Mouse (Mus musculus): Measurements from ENCODE around the gene Zbtb8b. TPM values are rescaled to one million over a fixed set of nuclear protein-coding genes. Genes with fewer than 3 reads are reported as not detected.
A peak's percentile ranks its signal among the peaks of the same experiment; 100 is the strongest.

Zbtb8b gene
- total RNA-seq, 2 experiments from 2014 or later = not detected

GRCm38 (mm10) chr4:129377601-129378390 is 62.9 kb downstream of the Zbtb8b start, which contains the start of gene Zbtb8a:
TSS of gene Zbtb8a (minus strand) at chr4:129378116.
- peak; percentile 47 for ATAC-seq (replicated peaks; ENCODE audit: poor library complexity, severe bottlenecking)

GRCm38 (mm10) chr4:129376961-129377545 is 63.6 kb downstream of the Zbtb8b start:
- ATAC-seq (replicated peaks; ENCODE audit: poor library complexity, severe bottlenecking) = peak; percentile 37

GRCm38 (mm10) chr4:129375821-129376220 is 64.8 kb downstream of the Zbtb8b start:
- ATAC-seq (replicated peaks; ENCODE audit: poor library complexity, severe bottlenecking) = no peak

Other genes starting within 250 kb of the Zbtb8b start
- gene C77080, start 179.4 kb downstream of the Zbtb8b start, total RNA-seq (2014; fragmentation: Nextera tagmentation) = 0.32 and 0.88 TPM in 2 replicates
- gene C77080, start 179.4 kb downstream of the Zbtb8b start, total RNA-seq (2017) = 0.05 TPM in 1 of 2 replicates, not detected in the other
- gene Sync, start 153.2 kb downstream of the Zbtb8b start, total RNA-seq (2014; fragmentation: Nextera tagmentation) = not detected in 2 replicates
- not detected in 2 replicates for gene Sync, start 153.2 kb downstream of the Zbtb8b start, total RNA-seq (2017)
- gene Rbbp4, start 105.5 kb downstream of the Zbtb8b start, total RNA-seq (2014; fragmentation: Nextera tagmentation) = 160 and 220 TPM in 2 replicates
- 133 and 136 TPM in 2 replicates for gene Rbbp4, start 105.5 kb downstream of the Zbtb8b start, total RNA-seq (2017)
- 87.7 and 90.3 TPM in 2 replicates for gene Zbtb8os, start 105.2 kb downstream of the Zbtb8b start, total RNA-seq (2014; fragmentation: Nextera tagmentation)
- 67.3 and 124 TPM in 2 replicates for gene Zbtb8os, start 105.2 kb downstream of the Zbtb8b start, total RNA-seq (2017)
- 0.30 and 5.4 TPM in 2 replicates for gene Zbtb8a, start 62.7 kb downstream of the Zbtb8b start, total RNA-seq (2014; fragmentation: Nextera tagmentation)
- gene Zbtb8a, start 62.7 kb downstream of the Zbtb8b start, total RNA-seq (2017) = 6.9 and 7.6 TPM in 2 replicates
- gene Bsdc1, start 20.7 kb upstream of the Zbtb8b start, total RNA-seq (2014; fragmentation: Nextera tagmentation) = 14.7 and 32.8 TPM in 2 replicates
- gene Bsdc1, start 20.7 kb upstream of the Zbtb8b start, total RNA-seq (2017) = 17.9 and 23.1 TPM in 2 replicates
- gene Tssk3, start 50.2 kb upstream of the Zbtb8b start, total RNA-seq (2014; fragmentation: Nextera tagmentation) = not detected in 2 replicates
- gene Tssk3, start 50.2 kb upstream of the Zbtb8b start, total RNA-seq (2017) = not detected in 2 replicates
- gene Fam229a, start 50.3 kb upstream of the Zbtb8b start, total RNA-seq (2014; fragmentation: Nextera tagmentation) = not detected in 2 replicates
- gene Fam229a, start 50.3 kb upstream of the Zbtb8b start, total RNA-seq (2017) = not detected in 2 replicates
- gene Marcksl1, start 72.7 kb upstream of the Zbtb8b start, total RNA-seq (2014; fragmentation: Nextera tagmentation) = 27.6 and 45.5 TPM in 2 replicates
- gene Marcksl1, start 72.7 kb upstream of the Zbtb8b start, total RNA-seq (2017) = 28.4 and 29.9 TPM in 2 replicates
- 109 and 142 TPM in 2 replicates for gene Hdac1, start 101.9 kb upstream of the Zbtb8b start, total RNA-seq (2014; fragmentation: Nextera tagmentation)
- gene Hdac1, start 101.9 kb upstream of the Zbtb8b start, total RNA-seq (2017) = 62.6 and 74.9 TPM in 2 replicates
- 0.15 and 5.8 TPM in 2 replicates for gene Lck, start 132.8 kb upstream of the Zbtb8b start, total RNA-seq (2014; fragmentation: Nextera tagmentation)
- gene Lck, start 132.8 kb upstream of the Zbtb8b start, total RNA-seq (2017) = 2.5 and 4.8 TPM in 2 replicates
- gene Fam167b, start 137.7 kb upstream of the Zbtb8b start, total RNA-seq (2014; fragmentation: Nextera tagmentation) = not detected in 2 replicates
- gene Fam167b, start 137.7 kb upstream of the Zbtb8b start, total RNA-seq (2017) = not detected in 2 replicates
- gene Eif3i, start 159.8 kb upstream of the Zbtb8b start, total RNA-seq (2014; fragmentation: Nextera tagmentation) = 335 and 353 TPM in 2 replicates
- 257 and 296 TPM in 2 replicates for gene Eif3i, start 159.8 kb upstream of the Zbtb8b start, total RNA-seq (2017)
- 68.9 and 102 TPM in 2 replicates for gene Tmem234, start 159.8 kb upstream of the Zbtb8b start, total RNA-seq (2014; fragmentation: Nextera tagmentation)
- gene Tmem234, start 159.8 kb upstream of the Zbtb8b start, total RNA-seq (2017) = 73.9 and 74.9 TPM in 2 replicates
- gene Dcdc2b, start 173.4 kb upstream of the Zbtb8b start, total RNA-seq (2014; fragmentation: Nextera tagmentation) = 1.1 and 4.0 TPM in 2 replicates
- gene Dcdc2b, start 173.4 kb upstream of the Zbtb8b start, total RNA-seq (2017) = not detected in 2 replicates
- gene Iqcc, start 178.2 kb upstream of the Zbtb8b start, total RNA-seq (2014; fragmentation: Nextera tagmentation) = 22.0 and 26.0 TPM in 2 replicates
- 15.0 and 15.7 TPM in 2 replicates for gene Iqcc, start 178.2 kb upstream of the Zbtb8b start, total RNA-seq (2017)
- gene Ccdc28b, start 183.1 kb upstream of the Zbtb8b start, total RNA-seq (2014; fragmentation: Nextera tagmentation) = 44.7 and 57.5 TPM in 2 replicates
- gene Ccdc28b, start 183.1 kb upstream of the Zbtb8b start, total RNA-seq (2017) = 53.4 and 65.8 TPM in 2 replicates
- 40.9 and 50.2 TPM in 2 replicates for gene Txlna, start 200.2 kb upstream of the Zbtb8b start, total RNA-seq (2014; fragmentation: Nextera tagmentation)
- 106 and 107 TPM in 2 replicates for gene Txlna, start 200.2 kb upstream of the Zbtb8b start, total RNA-seq (2017)
- gene Kpna6, start 231.9 kb upstream of the Zbtb8b start, total RNA-seq (2014; fragmentation: Nextera tagmentation) = 41.0 and 61.4 TPM in 2 replicates
- 20.4 and 26.4 TPM in 2 replicates for gene Kpna6, start 231.9 kb upstream of the Zbtb8b start, total RNA-seq (2017)

All from granulocyte monocyte progenitor cell, adult 5-6 weeks (primary cell).